Mouse (Mus musculus): ENCODE measurements around the gene Smyd3. TPM values are rescaled to one million over a fixed set of nuclear protein-coding genes. Genes with fewer than 3 reads are reported as not detected.
A peak's percentile ranks its signal among the peaks of the same experiment; 100 is the strongest.
"Not testable (repeated sequence)": the region's sequence is repeated elsewhere in the genome, so short reads cannot be mapped to it uniquely, and the experiment has no call there.

The Smyd3 gene
- polyA plus RNA-seq, 1 experiment from 2014 or later = 9.5 TPM

DNA sequence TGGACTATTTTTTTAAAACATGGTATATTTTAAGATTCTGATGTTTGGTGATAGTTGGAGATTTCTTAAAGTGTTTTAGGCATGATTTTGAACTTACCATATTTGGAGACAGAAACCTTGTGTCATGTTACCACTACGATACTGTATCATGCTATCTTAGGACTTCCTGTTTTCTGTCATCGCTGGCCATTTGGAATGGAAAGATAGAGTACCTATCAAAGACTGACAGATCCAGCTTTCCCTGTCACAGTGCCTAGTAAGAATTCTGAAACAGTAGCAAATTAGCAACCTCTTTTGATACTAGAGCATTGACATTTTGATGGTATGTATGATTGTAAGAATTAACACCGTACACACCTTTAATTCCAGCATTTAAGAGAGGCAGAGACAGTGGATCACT lies 33.5 kb upstream of the Smyd3 start:
- H3K9ac ChIP-seq = peak overlapping the region; percentile 55
- H3K4me2 ChIP-seq = peak overlapping the region; percentile 60
- H3K4me1 ChIP-seq = peaks cover 73% of the 10 kb centered on the region
- no peaks in the 10 kb centered on the region for H3K27me3 ChIP-seq (replicated peaks)
- 26% methylated on average over 3 of the region's 3 CpGs for WGBS (ENCODE audit: insufficient replicate concordance)
- no peaks in the 10 kb centered on the region for H3K9me3 ChIP-seq (replicated peaks)
- ATAC-seq = peak; percentile 81
- peak overlapping the region; percentile 90 for H3K27ac ChIP-seq
- H3K36me3 ChIP-seq = peaks cover 9% of the 10 kb centered on the region; the same call in 1 of the 2 replicates
- H3K4me3 ChIP-seq = peak overlapping the region; percentile 26

DNA sequence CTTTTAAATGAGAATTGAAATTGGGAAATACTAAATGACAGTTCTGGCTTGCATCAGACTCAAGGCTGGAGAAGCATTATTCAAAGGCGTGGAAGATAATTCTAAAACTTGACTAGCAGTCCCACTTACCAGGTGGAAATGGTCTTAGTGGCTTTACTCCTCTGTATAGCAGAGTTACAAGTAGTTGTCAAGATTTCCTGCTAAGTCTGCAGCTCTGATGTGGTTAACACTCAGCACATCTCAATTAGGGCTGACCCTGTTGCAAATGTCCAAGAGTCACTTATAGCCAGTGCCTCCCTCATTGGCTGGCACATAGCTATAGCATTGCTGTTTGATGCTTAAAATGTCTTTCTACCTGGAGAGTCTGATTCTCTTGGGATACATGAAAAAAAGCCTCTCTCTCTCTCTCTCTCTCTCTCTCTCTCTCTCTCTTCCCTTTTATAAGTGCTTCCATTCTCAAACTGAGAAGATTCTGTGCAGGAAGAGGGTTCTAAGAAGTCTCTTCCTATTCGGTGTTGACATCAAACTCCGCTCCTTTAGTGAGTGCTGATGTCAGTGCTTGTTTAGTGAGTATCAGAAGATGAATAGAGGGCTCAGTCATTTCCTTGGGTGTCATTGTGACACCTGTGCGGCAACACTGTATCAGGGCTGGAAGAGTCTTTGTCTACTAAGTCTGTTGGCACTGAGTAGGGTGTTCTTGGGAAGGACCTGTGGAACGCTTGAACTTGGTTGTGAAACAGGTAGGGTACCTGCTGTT lies 31.3 kb upstream of the Smyd3 start:
- Histone ChIP-seq H3K9ac (peak overlapping the region; percentile 17), H3K36me3 (peaks cover 12% of the 10 kb centered on the region; the same call in 1 of the 2 replicates), H3K4me2 (peak overlapping the region; percentile 27; the same call in 1 of the 2 replicates), H3K4me1 (peaks cover 81% of the 10 kb centered on the region), H3K9me3 (replicated peaks) (no peaks in the 10 kb centered on the region), H3K27me3 (replicated peaks) (no peaks in the 10 kb centered on the region), H3K27ac (peak overlapping the region; percentile 78), H3K4me3 (no peak overlapping the region)
- ATAC-seq = no peak
- WGBS (ENCODE audit: insufficient replicate concordance) = 84% methylated on average over 5 of the region's 5 CpGs

DNA sequence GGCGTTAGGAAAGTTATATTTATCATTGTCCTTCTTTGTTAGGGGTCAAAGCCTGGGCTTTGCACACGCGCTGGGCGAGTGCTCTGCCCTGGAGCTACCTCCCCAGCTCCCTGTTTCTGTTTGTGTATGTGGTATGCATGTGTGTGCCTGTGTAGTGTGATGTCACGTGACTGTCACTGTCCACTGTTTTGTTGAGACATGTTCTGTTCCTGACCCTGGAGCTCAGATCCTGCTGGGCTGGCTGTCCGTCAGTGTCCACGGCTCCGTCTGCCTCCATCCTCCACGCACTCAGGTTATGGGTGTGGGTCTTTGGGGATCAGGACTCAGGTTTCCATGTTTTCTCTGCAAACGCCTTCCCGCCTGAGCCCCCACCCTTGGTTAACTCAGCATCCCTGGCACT lies 30.4 kb upstream of the Smyd3 start:
- H3K4me2 ChIP-seq = peak overlapping the region; percentile 75
- H3K36me3 ChIP-seq = peaks cover 21% of the 10 kb centered on the region
- peak overlapping the region; percentile 97; the same call in 1 of the 2 replicates for H3K27ac ChIP-seq
- ATAC-seq = no peak
- H3K4me1 ChIP-seq = peaks cover 73% of the 10 kb centered on the region
- H3K9me3 ChIP-seq (replicated peaks) = no peaks in the 10 kb centered on the region
- peak overlapping the region; percentile 91 for H3K4me3 ChIP-seq
- WGBS (ENCODE audit: insufficient replicate concordance) = 82% methylated on average over 11 of the region's 11 CpGs
- H3K27me3 ChIP-seq (replicated peaks) = no peaks in the 10 kb centered on the region
- H3K9ac ChIP-seq = peak overlapping the region; percentile 94

DNA sequence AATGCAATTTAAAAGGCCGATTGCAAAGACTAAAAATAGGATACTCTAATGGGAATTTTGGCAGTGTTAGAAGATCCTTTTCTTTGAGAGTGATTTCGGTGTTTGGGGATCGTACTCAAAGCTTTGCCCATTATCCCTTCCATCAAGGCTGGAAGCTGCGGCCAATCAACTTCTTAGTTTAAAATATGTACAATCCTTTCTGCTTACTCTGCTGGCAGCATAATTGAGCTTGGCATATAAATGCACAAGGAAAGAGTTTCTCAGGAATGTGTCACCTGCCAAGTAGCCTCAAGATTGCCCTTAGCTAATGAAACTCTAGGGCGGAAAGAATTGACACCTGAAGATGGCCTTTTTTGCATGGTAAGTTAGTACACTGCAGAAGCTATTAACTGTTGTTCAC lies 29.3 kb upstream of the Smyd3 start:
- Histone ChIP-seq H3K4me3 (peak overlapping the region; percentile 91), H3K9ac (peak overlapping the region; percentile 94), H3K27ac (peak overlapping the region; percentile 97), H3K4me2 (peak overlapping the region; percentile 75), H3K4me1 (peaks cover 63% of the 10 kb centered on the region), H3K27me3 (replicated peaks) (no peaks in the 10 kb centered on the region), H3K36me3 (peaks cover 30% of the 10 kb centered on the region), H3K9me3 (replicated peaks) (no peaks in the 10 kb centered on the region)
- 16% methylated on average over 5 of the region's 5 CpGs for WGBS (ENCODE audit: insufficient replicate concordance)
- no peak for ATAC-seq

DNA sequence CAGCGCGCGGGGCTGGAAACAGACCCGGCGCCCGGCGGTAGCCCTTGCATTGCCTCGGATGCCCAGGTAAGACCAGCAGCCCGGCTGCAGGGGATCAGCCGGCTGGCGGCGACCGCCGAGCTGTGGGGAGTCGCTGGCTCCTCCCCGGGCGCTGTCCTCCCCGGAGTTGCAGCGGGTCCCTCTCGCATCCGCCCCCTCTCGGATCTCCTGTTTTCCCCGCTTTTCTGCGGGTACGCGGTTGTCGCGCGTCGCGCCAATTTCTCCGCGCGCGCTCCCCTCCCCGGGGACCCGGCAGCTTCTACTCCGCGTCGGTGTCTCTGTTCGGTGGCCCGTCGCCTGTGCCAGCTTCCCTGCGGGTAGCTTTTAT lies 28.7 kb upstream of the Smyd3 start:
- H3K9ac ChIP-seq = peak overlapping the region; percentile 94
- H3K9me3 ChIP-seq (replicated peaks) = no peaks in the 10 kb centered on the region
- ATAC-seq = peak; percentile 79
- peaks cover 57% of the 10 kb centered on the region for H3K4me1 ChIP-seq
- H3K4me3 ChIP-seq = peak overlapping the region; percentile 91
- peak overlapping the region; percentile 97 for H3K27ac ChIP-seq
- no peaks in the 10 kb centered on the region for H3K27me3 ChIP-seq (replicated peaks)
- H3K36me3 ChIP-seq = peaks cover 34% of the 10 kb centered on the region
- 2% methylated on average over 44 of the region's 44 CpGs for WGBS (ENCODE audit: insufficient replicate concordance)
- peak overlapping the region; percentile 75 for H3K4me2 ChIP-seq

DNA sequence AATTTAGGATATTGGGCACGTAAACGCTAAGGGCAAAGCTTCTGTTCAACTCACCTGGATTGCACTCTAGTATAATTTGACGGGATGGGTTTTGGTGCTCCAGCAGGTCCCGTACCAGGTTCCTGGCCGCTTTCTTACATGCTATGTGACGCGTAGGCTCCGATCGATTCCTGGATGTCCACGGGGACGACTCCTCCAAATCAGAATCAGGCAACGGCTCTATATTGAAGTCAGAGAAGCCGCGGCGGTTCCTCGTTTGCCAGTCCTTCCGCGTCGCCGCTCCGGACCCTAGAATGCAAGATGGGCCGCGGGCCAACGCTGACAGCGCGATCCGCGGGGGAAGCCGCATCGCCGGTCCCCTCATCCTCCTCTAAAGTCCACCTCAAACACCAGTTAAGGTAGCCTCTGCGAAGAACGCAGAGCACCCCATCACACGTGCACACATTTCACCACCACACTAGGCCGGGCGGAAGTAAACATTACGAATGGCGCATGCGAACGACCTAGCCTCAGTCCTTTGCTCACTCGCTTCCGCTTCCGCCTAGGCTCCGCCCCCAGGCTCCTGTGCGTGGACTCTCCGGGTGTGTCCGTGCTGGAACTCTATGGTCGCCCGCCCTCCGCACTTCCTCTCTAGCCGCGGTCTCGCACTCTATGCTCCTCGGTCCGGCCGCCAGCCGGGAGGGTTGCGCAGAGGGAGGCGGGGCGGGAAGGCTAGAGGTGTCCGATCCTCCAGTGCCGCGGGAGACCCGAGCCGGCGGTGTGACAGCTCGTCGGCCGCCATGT lies 28.1 kb upstream of the Smyd3 start, which contains the start of the genes Tfb2m and Cnst:
Gene Tfb2m (minus strand): TSS at position 500 of the 783 bp plus-strand sequence.
Gene Cnst (plus strand): TSS at position 603 of the 783 bp plus-strand sequence.
- Histone ChIP-seq H3K27ac (peak within 1 kb of the TSS; percentile 97), H3K4me1 (peaks cover 53% of the 10 kb centered on the region), H3K36me3 (peaks cover 36% of the 10 kb centered on the region), H3K4me2 (peak within 1 kb of the TSS; percentile 82), H3K4me3 (peak within 1 kb of the TSS; percentile 91), H3K9ac (peak within 1 kb of the TSS; percentile 94)
- H3K9me3 ChIP-seq (replicated peaks); H3K27me3 ChIP-seq (replicated peaks): not testable (repeated sequence)
- 1% methylated on average over 69 of the region's 69 CpGs for WGBS (ENCODE audit: insufficient replicate concordance)
- ATAC-seq = peak; percentile 99

DNA sequence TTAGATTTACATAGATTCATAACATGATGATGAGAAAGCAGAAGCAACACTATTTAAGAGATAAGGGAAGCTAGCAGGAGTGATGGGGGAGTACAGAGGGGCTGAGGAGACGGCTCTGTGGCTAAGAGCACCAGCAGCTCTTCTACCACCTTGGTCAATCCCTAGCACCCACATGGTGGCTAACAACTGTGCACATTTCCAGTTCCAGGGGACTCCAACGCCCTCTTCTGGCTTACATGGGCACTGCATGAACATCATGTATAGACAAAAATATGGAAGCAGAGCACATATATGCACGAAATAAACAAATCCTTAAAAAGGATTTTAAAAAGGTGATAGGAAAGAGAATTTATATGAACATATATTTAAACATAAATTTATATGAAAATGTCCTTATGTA lies 23.7 kb upstream of the Smyd3 start:
- no peaks in the 10 kb centered on the region for H3K27me3 ChIP-seq (replicated peaks)
- H3K4me3 ChIP-seq = no peak overlapping the region
- WGBS (ENCODE audit: insufficient replicate concordance) = 49% methylated on average over 3 of the region's 3 CpGs
- H3K4me1 ChIP-seq = peaks cover 15% of the 10 kb centered on the region
- no peaks in the 10 kb centered on the region for H3K9me3 ChIP-seq (replicated peaks)
- H3K4me2 ChIP-seq = no peak overlapping the region
- no peak overlapping the region for H3K9ac ChIP-seq
- H3K36me3 ChIP-seq = peaks cover 67% of the 10 kb centered on the region
- no peak overlapping the region for H3K27ac ChIP-seq
- no peak for ATAC-seq

DNA sequence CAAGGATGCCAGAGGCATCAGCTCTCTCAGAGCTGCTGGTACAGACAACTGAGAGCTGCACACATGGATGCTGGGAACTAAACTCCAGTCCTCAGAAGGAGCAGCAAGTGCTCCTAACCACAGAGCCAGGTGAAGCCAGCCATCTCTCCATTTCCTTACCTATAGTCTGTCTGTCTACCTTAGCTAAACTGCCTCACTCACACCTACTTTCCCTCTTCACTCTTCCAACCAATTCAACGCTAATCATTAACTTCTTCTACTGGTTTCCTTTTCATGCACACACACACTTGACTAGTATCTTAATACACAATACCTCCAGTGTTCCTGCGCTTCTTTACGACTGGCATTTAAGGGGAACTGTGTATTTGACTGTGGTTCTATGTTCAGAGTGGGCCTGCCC lies 22.0 kb upstream of the Smyd3 start:
- no peak overlapping the region for H3K9ac ChIP-seq
- H3K4me2 ChIP-seq = no peak overlapping the region
- H3K27me3 ChIP-seq (replicated peaks) = no peaks in the 10 kb centered on the region
- H3K4me3 ChIP-seq = no peak overlapping the region
- ATAC-seq = no peak
- WGBS (ENCODE audit: insufficient replicate concordance) = 85% methylated on average over 3 of the region's 3 CpGs
- no peaks in the 10 kb centered on the region for H3K9me3 ChIP-seq (replicated peaks)
- peaks cover 80% of the 10 kb centered on the region for H3K36me3 ChIP-seq
- no peak overlapping the region for H3K27ac ChIP-seq
- peaks cover 9% of the 10 kb centered on the region for H3K4me1 ChIP-seq

DNA sequence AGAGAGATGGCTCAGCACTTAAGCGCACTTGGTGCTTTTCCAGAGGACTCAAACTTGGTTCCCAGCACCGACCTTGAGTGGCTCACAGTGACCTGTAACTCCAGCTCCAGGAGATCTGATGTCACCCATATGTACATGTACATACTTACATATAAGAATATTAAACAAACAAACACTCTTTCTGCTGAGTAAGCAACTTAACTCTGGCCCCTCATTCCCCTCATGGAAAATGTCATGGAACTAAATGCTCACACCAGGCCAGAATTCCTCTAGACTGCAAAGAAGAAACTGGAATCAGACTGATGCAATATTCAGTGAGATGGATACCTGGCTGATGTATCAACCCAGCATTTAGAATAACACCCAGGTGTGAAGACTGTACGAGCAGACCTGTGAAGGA lies 21.2 kb upstream of the Smyd3 start:
- Histone ChIP-seq H3K27ac (no peak overlapping the region), H3K4me2 (no peak overlapping the region), H3K9me3 (replicated peaks) (no peaks in the 10 kb centered on the region), H3K36me3 (peaks cover 84% of the 10 kb centered on the region), H3K4me3 (no peak overlapping the region), H3K27me3 (replicated peaks) (no peaks in the 10 kb centered on the region), H3K4me1 (peaks cover under 1% of the 10 kb centered on the region; the same call in 1 of the 2 replicates), H3K9ac (no peak overlapping the region)
- no peak for ATAC-seq
- WGBS (ENCODE audit: insufficient replicate concordance) = 90% methylated on average over 3 of the region's 3 CpGs

DNA sequence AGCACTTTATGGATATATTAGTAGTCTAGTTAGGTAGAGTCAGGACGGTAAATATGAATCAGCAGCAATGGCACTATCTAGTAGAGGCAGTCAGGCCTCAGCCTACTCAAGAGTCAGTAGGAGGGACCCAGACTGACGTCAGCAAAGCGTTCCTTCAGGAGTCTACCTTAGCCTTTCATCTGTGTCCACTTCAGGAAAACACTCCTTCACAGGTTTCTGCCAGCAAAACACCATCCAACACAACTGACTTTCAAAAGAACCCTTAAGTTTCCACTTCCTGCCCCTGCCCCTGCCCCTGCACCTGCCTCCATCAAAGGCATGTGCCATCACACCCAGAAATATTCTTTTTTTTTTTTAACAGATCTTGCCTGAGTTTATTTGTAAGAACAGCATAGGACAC lies 2.1 kb upstream of the Smyd3 start:
- Histone ChIP-seq H3K4me3 (no peak overlapping the region), H3K4me1 (peaks cover 10% of the 10 kb centered on the region), H3K9me3 (replicated peaks) (no peaks in the 10 kb centered on the region), H3K9ac (no peak overlapping the region), H3K27ac (no peak overlapping the region), H3K27me3 (replicated peaks) (no peaks in the 10 kb centered on the region), H3K36me3 (no peaks in the 10 kb centered on the region), H3K4me2 (no peak overlapping the region)
- 68% methylated on average over 3 of the region's 3 CpGs for WGBS (ENCODE audit: insufficient replicate concordance)
- ATAC-seq = no peak

DNA sequence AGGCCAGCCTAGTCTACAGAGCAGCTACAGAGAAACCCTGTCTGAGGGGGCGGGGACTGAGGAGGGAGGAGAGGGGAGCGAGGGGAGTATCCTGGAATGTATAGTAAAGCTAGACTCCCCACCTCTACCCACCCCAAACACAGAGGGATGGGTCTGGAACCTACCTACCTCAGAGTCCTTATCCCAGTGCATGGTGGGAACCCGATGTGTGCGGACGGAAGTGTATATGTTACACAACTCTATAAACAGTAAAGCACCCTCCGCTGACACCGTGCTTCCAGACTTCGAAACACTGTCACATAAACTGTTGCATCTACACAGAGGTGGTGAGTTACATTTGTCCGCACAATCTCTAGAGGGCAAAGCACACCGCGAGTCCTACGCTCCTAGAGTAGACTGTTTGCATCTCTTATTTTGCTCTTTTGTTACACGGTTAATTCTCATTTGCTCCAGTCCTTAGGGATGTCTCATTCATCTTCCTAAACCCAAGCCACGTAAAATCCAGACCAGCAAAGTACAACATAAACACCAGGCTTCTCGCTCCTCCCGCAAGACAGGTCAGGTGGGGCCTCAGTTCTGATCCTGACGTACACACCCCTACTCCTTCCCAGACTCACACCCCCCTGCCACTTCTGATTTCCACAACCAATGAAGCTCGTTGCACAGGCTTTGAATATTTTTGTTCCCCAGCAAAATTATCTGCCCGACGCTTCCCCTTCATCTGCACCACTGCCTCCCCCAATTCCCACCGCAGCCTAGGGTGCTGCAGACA lies 714 bp downstream of the Smyd3 start:
- under 1% methylated on average over 21 of the region's 21 CpGs for WGBS (ENCODE audit: insufficient replicate concordance)
- Histone ChIP-seq H3K4me1 (peaks cover 10% of the 10 kb centered on the region), H3K9me3 (replicated peaks) (no peaks in the 10 kb centered on the region), H3K4me3 (peak overlapping the region; percentile 76), H3K9ac (peak overlapping the region; percentile 81), H3K27ac (peak overlapping the region; percentile 80), H3K27me3 (replicated peaks) (no peaks in the 10 kb centered on the region), H3K4me2 (peak overlapping the region; percentile 97), H3K36me3 (no peaks in the 10 kb centered on the region)
- ATAC-seq = peak; percentile 72

Data from liver, embryonic 12.5 days (tissue).